Mouse (Mus musculus) bone marrow, adult 2 months (tissue): Measurements from ENCODE around the gene Tuba3b. TPM values are rescaled to one million over a fixed set of nuclear protein-coding genes. Genes with fewer than 3 reads are reported as not detected.

Experiments used
- H3K27ac ChIP-seq: fragments of 200-500 bp; 2 replicates; pipeline ENCODE4 v1.5.1; 2012; ENCODE audit warnings: low read depth, mild to moderate bottlenecking, control low read depth, inconsistent platforms, low read length; ENCODE audit not compliant: control insufficient read depth, poor library complexity, insufficient read depth
- H3K4me1 ChIP-seq: fragments of 200-500 bp; 2 replicates; pipeline ENCODE4 v1.6.1; 2011; ENCODE audit warnings: low read length; ENCODE audit not compliant: control insufficient read depth, insufficient read depth
- H3K4me3 ChIP-seq: fragments of 200-500 bp; replicated peaks from 2 replicates; pipeline ENCODE3; 2011; ENCODE audit warnings: mild to moderate bottlenecking, low read depth, low read length, control low read depth; ENCODE audit not compliant: control insufficient read depth
- CTCF ChIP-seq: fragments of 200-500 bp; IDR thresholded peaks from 2 replicates; pipeline ENCODE4 v1.5.1; 2011; ENCODE audit warnings: low read length, control low read depth; ENCODE audit not compliant: control insufficient read depth, insufficient read depth
- POLR2A ChIP-seq: fragments of 200-500 bp; IDR thresholded peaks from 2 replicates; pipeline ENCODE4 v1.6.1; 2011; ENCODE audit warnings: low read depth, mild to moderate bottlenecking, control low read depth, low read length, borderline replicate concordance; ENCODE audit not compliant: control insufficient read depth
- WGBS: fragments of 180-500 bp; shearing (Covaris S2); methylation state at CpG from one replicate; pipeline ENCODE4 v1.1.7; 2018; 5-methylcytosine and 5-hydroxymethylcytosine counted together
- polyA plus RNA-seq: library from polyadenylated mRNA; stranded (reverse); fragments of >200 nt; gene quantifications from 2 replicates; pipeline ENCODE4 v1.2.4, GENCODE M21; 2011; ENCODE audit warnings: low replicate concordance; ENCODE audit not compliant: missing spikeins, insufficient read depth, insufficient read length

Gene Tuba3b
- polyA plus RNA-seq, 1 experiment = not detected

DNA sequence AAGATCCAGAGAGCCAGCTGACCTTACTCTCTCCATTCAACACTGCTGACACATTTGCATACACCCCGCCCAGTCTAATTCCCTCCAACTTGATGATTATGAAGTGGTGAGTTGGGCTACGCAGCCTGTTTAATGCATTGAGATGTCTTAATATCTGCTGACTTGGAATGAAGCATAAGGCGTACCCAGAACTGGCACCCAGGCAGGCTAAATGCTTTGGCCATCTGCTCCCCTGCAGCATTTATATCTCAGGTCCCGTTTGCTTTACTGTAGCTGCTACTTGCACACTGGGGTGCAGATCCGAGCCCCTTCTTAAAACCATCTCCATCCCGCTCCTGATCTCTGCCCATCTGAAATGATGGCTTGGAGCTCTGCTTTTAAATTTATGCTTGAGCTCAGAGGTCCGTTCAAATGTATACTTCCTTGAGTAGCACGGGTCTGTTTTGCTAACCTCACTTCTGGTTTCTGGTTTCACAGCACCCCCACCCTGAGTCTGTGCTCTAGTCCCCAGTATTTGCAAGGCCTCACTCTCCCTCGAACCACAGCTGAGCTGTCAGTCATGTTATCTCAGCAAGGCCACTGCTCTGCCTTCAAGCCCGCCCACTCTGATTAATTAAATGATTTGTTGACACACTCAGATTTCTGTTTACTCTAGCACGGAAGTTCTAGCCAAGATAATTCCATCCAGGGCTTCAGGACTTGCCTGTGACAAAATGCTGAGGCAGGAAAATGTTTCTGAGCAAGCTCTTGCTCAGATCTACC is 16.6 kb upstream of the Tuba3b start:
- H3K4me3 ChIP-seq = no peak overlapping the region
- no peaks in the 10 kb centered on the region for H3K4me1 ChIP-seq
- no peak for TF ChIP-seq POLR2A
- TF ChIP-seq CTCF = no peak
- H3K27ac ChIP-seq = no peak overlapping the region
- WGBS = 49% methylated on average over 11 of the region's 11 CpGs

DNA sequence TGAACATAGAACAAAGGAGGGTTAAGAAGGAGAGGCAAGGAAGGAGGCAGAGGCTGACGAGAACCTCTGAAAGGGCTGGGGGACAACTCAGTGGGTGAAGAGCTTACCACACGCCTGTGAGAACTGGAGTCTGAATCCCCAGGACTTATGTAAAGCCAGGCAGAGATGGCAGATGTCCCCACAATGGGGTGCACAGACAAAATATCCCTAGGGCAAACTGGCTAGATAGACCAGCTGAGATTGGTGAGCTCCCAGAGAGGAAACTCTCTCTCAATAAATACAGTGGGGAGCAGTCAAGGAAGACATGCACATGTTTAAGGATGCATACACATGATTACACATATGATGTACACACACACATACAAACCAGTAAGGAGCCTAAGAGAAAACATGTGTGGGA is 11.4 kb upstream of the Tuba3b start:
- 66% methylated on average over 2 of the region's 2 CpGs for WGBS
- Histone ChIP-seq H3K4me1 (no peaks in the 10 kb centered on the region), H3K27ac (no peak overlapping the region), H3K4me3 (no peak overlapping the region)
- TF ChIP-seq CTCF = no peak
- no peak for TF ChIP-seq POLR2A

DNA sequence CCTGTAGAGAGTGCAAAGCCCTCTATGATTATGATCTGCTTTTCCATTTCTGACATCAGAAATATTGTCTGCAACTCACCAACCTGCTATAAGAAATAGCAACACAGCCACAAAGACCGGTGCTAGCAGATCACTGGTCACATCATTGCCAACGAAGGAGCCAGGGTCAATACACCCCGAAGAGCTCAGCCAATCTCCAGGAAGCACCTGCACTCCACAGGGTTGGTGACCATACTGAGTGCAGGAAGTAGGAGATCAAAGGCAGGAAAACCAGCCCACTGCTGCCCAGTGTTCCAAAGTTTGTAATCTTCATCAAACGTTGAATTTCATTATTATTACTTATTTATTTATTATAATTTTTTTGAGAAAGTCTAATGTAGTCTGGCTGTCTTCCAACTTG is 10.9 kb upstream of the Tuba3b start:
- Histone ChIP-seq H3K4me3 (no peak overlapping the region), H3K27ac (no peak overlapping the region), H3K4me1 (no peaks in the 10 kb centered on the region)
- 3% methylated on average over 4 of the region's 4 CpGs for WGBS
- TF ChIP-seq CTCF (no peak), POLR2A (no peak)

DNA sequence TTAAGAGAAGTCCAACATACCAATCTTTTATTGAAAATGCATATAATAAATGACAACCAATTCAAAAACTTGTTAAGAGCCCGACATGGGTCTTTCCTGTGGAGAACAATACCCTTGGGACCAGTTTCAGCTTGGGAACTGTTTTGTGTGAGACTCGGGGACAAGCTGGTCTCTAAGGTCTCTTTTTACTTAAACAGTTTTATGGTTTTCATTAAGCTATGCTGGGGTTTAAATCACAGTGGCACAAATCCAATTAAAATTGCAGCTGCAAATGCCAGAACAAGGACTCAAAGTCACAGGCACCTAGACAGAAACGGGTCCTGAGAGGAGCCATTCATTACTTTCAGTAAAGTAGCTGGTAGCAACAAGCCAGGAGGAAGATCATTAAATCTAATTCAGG is 10.4 kb upstream of the Tuba3b start:
- TF ChIP-seq CTCF = no peak
- TF ChIP-seq POLR2A = no peak

DNA sequence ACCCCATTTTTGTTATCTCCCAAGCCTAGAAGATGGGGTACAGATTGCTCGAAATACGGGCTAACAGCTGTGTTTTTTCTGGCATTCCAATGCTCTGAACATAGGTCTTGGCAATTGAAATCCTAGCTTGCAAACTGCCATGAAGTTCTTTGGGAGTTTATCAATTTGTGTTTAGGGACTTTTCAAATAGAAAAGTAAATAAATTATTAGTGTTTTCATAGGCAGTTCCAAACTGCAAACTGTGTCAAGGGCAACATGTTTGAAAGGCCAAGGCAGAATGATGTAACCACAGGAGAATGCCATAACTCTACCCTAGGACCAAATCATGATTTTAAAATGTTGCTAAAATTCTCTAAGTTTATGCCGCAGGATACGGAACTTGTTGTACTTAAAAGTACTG is 7.8 kb upstream of the Tuba3b start:
- Histone ChIP-seq H3K27ac (no peak overlapping the region), H3K4me1 (no peaks in the 10 kb centered on the region), H3K4me3 (no peak overlapping the region)
- WGBS = 87% methylated on average over 4 of the region's 4 CpGs
- TF ChIP-seq CTCF (no peak), POLR2A (no peak)

More for the DNA sequence above, 10.4 kb upstream of the Tuba3b start:
- no peak overlapping the region for H3K4me3 ChIP-seq
- 54% methylated on average over 3 of the region's 3 CpGs for WGBS
- H3K4me1 ChIP-seq = no peaks in the 10 kb centered on the region
- H3K27ac ChIP-seq = no peak overlapping the region

DNA sequence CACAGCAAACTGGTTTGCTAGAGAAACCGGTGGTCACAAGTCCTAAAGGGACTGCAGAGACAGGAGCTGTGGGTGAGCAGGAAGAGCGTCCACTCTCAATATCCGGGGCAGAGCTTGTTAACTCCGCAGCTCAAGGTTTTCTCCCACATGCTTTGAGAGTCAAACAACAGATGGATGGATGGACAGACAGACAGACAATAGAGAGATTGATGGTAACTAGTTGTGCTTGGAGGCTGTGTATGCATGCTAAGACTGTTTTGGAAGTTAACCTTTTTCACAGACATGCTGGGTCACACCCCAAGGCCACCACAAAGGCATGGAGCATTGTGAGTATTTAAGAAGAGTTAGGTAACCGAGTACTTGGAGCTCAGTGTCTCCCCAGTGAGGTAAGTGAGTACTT is 6.9 kb upstream of the Tuba3b start:
- TF ChIP-seq CTCF = no peak
- no peak for TF ChIP-seq POLR2A
- 87% methylated on average over 5 of the region's 5 CpGs for WGBS

DNA sequence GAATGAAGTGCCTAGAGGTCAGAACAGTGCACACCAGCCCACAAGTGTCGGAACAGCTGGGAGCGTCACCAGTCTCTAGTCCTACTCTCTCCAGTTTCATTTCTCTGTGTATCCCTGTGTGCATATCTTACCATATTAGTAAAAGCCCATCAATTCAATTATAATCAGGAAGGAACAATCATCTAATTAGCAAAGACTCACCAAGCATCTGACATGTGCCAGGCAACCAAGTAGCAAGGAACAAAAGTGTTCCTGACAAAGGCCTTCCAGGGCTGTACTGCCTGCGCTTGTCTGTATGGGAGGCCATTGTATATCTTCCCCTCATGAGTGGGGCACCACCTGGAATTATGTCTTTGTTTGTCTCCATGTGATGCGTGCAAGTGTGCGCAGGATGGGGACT is 4.7 kb upstream of the Tuba3b start:
- TF ChIP-seq CTCF (no peak), POLR2A (no peak)
- no peak overlapping the region for H3K27ac ChIP-seq
- H3K4me3 ChIP-seq = no peak overlapping the region
- H3K4me1 ChIP-seq = no peaks in the 10 kb centered on the region
- 82% methylated on average over 5 of the region's 5 CpGs for WGBS

More for the DNA sequence above, 6.9 kb upstream of the Tuba3b start:
- no peak overlapping the region for H3K4me3 ChIP-seq
- H3K4me1 ChIP-seq = no peaks in the 10 kb centered on the region
- H3K27ac ChIP-seq = no peak overlapping the region

DNA sequence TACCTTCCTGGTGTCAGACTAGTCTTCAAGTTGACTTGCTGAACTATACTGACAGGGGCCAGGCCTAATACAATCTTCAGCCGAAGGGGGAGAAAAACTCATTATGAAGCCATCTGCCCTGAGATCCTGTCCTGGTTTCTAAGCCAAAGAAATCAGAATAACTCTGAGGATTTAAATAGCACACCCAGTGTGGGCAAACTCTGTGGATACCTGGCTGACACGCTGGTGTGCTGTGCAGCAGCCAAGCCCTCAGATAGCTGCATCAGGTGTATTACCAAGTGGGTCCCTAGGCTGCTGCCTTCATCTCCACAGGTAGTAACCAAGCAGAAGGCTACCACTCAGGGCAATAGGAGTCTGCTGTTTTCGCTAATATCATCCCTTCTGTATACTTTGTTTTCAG is 2.9 kb upstream of the Tuba3b start:
- WGBS = 82% methylated on average over 3 of the region's 3 CpGs
- H3K4me3 ChIP-seq = no peak overlapping the region
- H3K4me1 ChIP-seq = no peaks in the 10 kb centered on the region
- no peak for TF ChIP-seq POLR2A
- no peak for TF ChIP-seq CTCF
- H3K27ac ChIP-seq = no peak overlapping the region

DNA sequence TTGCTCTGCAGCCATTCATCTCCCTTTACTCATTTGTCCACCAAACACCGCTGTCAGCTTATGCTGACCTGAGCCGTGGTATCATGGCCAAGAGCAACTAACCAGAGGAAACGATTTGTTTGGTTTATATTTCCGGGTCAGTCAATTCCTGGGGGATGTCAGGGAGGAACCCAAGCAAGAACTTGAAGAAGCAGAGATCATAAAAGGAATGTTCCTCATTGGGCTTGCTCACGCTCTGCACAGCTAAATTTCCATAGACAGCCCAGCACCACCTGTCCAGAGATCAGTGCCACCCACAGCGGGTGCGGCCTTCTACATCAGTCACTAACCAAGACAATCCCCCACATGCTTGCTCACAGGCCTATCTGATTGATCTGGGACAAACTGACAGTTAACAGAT is 1.3 kb upstream of the Tuba3b start, which contains the start of gene Lmntd1:
Gene Lmntd1 (minus strand): TSS at position 101 of the 400 bp plus-strand sequence.
- Histone ChIP-seq H3K27ac (no peak within 1 kb of the TSS), H3K4me3 (no peak within 1 kb of the TSS), H3K4me1 (no peaks in the 10 kb centered on the region)
- 75% methylated on average over 7 of the region's 7 CpGs for WGBS
- TF ChIP-seq CTCF (no peak), POLR2A (no peak)
